Mouse (Mus musculus): ENCODE measurements around the gene Ccdc159. TPM values are rescaled to one million over a fixed set of nuclear protein-coding genes. Genes with fewer than 3 reads are reported as not detected.

The Ccdc159 gene
- polyA plus RNA-seq, 1 experiment from 2014 or later = 8.8 TPM

DNA sequence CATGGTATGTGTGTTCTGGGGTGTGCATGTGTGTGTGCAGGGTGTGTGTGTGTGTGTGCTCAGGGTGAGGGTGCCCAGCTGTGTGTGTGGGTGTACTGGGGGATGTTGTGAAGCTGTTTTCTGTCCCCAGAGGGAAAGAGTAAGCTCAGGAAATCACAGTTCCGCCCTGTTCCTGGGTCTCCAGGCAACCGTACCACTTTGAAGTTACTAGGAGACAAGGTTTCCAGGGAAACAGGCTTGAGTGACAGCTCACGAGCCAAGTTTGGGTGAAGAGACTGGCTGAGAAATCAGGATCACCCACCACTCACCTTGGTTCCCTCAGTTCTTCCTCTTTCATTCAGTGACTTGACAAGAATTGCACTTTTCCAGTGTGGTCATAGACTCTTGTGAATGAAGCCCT lies 26.3 kb downstream of the Ccdc159 start:
- 0 out of 2 replicates have a peak, but pooled peaks cover 3% of the 10 kb centered on the region for H3K9me3 ChIP-seq (replicated peaks)
- no peak for ATAC-seq (ENCODE audit: low FRiP score)
- no peak overlapping the region for H3K27ac ChIP-seq
- H3K36me3 ChIP-seq = no peaks in the 10 kb centered on the region
- no peak overlapping the region for H3K9ac ChIP-seq
- H3K4me2 ChIP-seq (replicated peaks) = no peak overlapping the region
- no peak overlapping the region for H3K4me3 ChIP-seq
- peaks cover 16% of the 10 kb centered on the region for H3K4me1 ChIP-seq
- 0 out of 2 replicates have a peak, but pooled peaks cover 5% of the 10 kb centered on the region for H3K27me3 ChIP-seq
- WGBS = 19% methylated on average over 3 of the region's 3 CpGs

GRCm38 (mm10) chr9:21954635-21955034 lies 27.4 kb downstream of the Ccdc159 start:
- H3K27ac ChIP-seq = no peak overlapping the region
- no peak for ATAC-seq (ENCODE audit: low FRiP score)
- peak overlapping the region; percentile 59; the same call in 1 of the 2 replicates for H3K4me2 ChIP-seq (replicated peaks)
- H3K36me3 ChIP-seq = no peaks in the 10 kb centered on the region
- H3K4me3 ChIP-seq = no peak overlapping the region
- peaks cover 16% of the 10 kb centered on the region for H3K4me1 ChIP-seq
- H3K9ac ChIP-seq = no peak overlapping the region
- peaks cover 13% of the 10 kb centered on the region for H3K27me3 ChIP-seq
- 83% methylated on average over 3 of the region's 3 CpGs for WGBS
- 0 out of 2 replicates have a peak, but pooled peaks cover 3% of the 10 kb centered on the region for H3K9me3 ChIP-seq (replicated peaks)

DNA sequence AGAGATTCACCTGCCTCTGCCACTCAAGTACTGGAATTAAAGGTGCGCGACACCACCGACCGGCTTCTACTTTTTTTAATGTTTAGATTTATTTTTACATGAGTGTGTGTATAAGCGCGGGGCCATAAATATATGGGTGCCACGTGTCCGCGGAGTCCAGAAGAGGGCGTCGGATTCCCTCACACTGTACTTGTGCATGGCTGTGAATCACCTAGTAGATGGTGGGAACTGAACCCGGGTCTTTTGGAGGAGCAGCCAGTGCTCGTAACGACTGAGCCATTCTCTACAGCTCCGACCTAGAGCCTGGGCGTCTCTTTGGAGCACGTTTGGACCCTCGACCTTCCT lies 27.9 kb downstream of the Ccdc159 start:
- Histone ChIP-seq H3K4me2 (replicated peaks) (peak overlapping the region; percentile 59), H3K4me3 (peak overlapping the region; percentile 65), H3K9me3 (replicated peaks) (0 out of 2 replicates have a peak, but pooled peaks cover 3% of the 10 kb centered on the region), H3K27ac (peak overlapping the region; percentile 92), H3K36me3 (no peaks in the 10 kb centered on the region), H3K4me1 (peaks cover 16% of the 10 kb centered on the region), H3K27me3 (peaks cover 17% of the 10 kb centered on the region), H3K9ac (peak overlapping the region; percentile 80)
- 3% methylated on average over 18 of the region's 18 CpGs for WGBS
- peak; percentile 72 for ATAC-seq (ENCODE audit: low FRiP score)

- peaks cover 20% of the 10 kb centered on the region for H3K27me3 ChIP-seq
- H3K4me2 ChIP-seq (replicated peaks) = peak within 1 kb of the TSS; percentile 60
- under 1% methylated on average over 54 of the region's 54 CpGs for WGBS
- peak within 1 kb of the TSS; percentile 80 for H3K9ac ChIP-seq
- no peaks in the 10 kb centered on the region for H3K36me3 ChIP-seq
- H3K27ac ChIP-seq = peak within 1 kb of the TSS; percentile 92
- peaks cover 16% of the 10 kb centered on the region for H3K4me1 ChIP-seq
- 0 out of 2 replicates have a peak, but pooled peaks cover 3% of the 10 kb centered on the region for H3K9me3 ChIP-seq (replicated peaks)
- H3K4me3 ChIP-seq = peak within 1 kb of the TSS; percentile 65
- ATAC-seq (ENCODE audit: low FRiP score) = peak; percentile 98
Measured at GRCm38 (mm10) chr9:21955570-21956281, 28.5 kb downstream of the Ccdc159 start, which contains the start of gene Swsap1. TSS of gene Swsap1 (plus strand) at chr9:21955755.

GRCm38 (mm10) chr9:21958372-21958771 lies 31.1 kb downstream of the Ccdc159 start:
- ATAC-seq (ENCODE audit: low FRiP score) = no peak
- no peaks in the 10 kb centered on the region for H3K9me3 ChIP-seq (replicated peaks)
- no peaks in the 10 kb centered on the region for H3K36me3 ChIP-seq
- no peak overlapping the region for H3K4me2 ChIP-seq (replicated peaks)
- WGBS = 80% methylated on average over 5 of the region's 5 CpGs
- peaks cover 46% of the 10 kb centered on the region for H3K27me3 ChIP-seq
- peaks cover 35% of the 10 kb centered on the region for H3K4me1 ChIP-seq
- H3K27ac ChIP-seq = no peak overlapping the region
- no peak overlapping the region for H3K9ac ChIP-seq
- no peak overlapping the region for H3K4me3 ChIP-seq

DNA sequence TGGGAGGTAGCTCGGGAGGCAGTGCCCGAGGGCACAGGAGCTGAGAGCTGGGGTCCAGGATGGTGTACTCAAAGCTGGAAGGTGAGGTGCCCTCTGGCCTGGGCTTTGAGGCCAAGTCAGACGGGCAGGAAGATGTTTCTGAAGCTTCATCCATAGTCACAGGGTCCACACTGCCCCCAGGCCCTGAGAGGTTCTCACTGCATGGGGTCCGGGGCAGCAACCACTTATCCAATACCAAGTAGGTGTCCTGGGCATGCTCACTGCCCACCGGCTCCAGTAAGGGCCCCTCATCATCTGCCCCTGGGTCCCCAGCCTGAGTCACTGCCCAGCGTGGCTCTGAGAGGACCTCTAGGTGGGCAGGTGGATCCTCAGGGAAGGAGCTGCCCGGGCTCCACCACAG lies 32.0 kb downstream of the Ccdc159 start:
- Histone ChIP-seq H3K27me3 (peaks cover 54% of the 10 kb centered on the region), H3K36me3 (no peaks in the 10 kb centered on the region), H3K9me3 (replicated peaks) (no peaks in the 10 kb centered on the region), H3K27ac (no peak overlapping the region), H3K4me2 (replicated peaks) (no peak overlapping the region), H3K4me1 (peaks cover 33% of the 10 kb centered on the region), H3K4me3 (no peak overlapping the region), H3K9ac (no peak overlapping the region)
- WGBS = 95% methylated on average over 7 of the region's 7 CpGs
- no peak for ATAC-seq (ENCODE audit: low FRiP score)

- Histone ChIP-seq H3K4me3 (no peak overlapping the region), H3K27me3 (peaks cover 55% of the 10 kb centered on the region), H3K27ac (no peak overlapping the region), H3K4me1 (peaks cover 30% of the 10 kb centered on the region), H3K36me3 (no peaks in the 10 kb centered on the region), H3K9ac (no peak overlapping the region), H3K4me2 (replicated peaks) (no peak overlapping the region), H3K9me3 (replicated peaks) (no peaks in the 10 kb centered on the region)
- no peak for ATAC-seq (ENCODE audit: low FRiP score)
- WGBS = 52% methylated on average over 9 of the region's 9 CpGs
Measured at GRCm38 (mm10) chr9:21960135-21960534, 32.9 kb downstream of the Ccdc159 start.

- Histone ChIP-seq H3K27ac (no peak overlapping the region), H3K9ac (no peak overlapping the region), H3K9me3 (replicated peaks) (no peaks in the 10 kb centered on the region), H3K27me3 (peaks cover 55% of the 10 kb centered on the region), H3K4me3 (0 out of 2 replicates have a peak overlapping the region, but pooled peaks have one; percentile 5), H3K4me1 (peaks cover 30% of the 10 kb centered on the region), H3K4me2 (replicated peaks) (0 out of 2 replicates have a peak overlapping the region, but pooled peaks have one; percentile 59), H3K36me3 (no peaks in the 10 kb centered on the region)
- WGBS = 9% methylated on average over 26 of the region's 26 CpGs
- ATAC-seq (ENCODE audit: low FRiP score) = no peak
Measured at GRCm38 (mm10) chr9:21960558-21961208, 33.4 kb downstream of the Ccdc159 start.

- 2% methylated on average over 35 of the region's 35 CpGs for WGBS
- peak overlapping the region; percentile 59 for H3K4me2 ChIP-seq (replicated peaks)
- 0 out of 2 replicates have a peak overlapping the region, but pooled peaks have one; percentile 35 for H3K9ac ChIP-seq
- peak overlapping the region; percentile 37 for H3K4me3 ChIP-seq
- H3K4me1 ChIP-seq = peaks cover 27% of the 10 kb centered on the region
- ATAC-seq (ENCODE audit: low FRiP score) = no peak
- no peak overlapping the region for H3K27ac ChIP-seq
- H3K27me3 ChIP-seq = peaks cover 55% of the 10 kb centered on the region
- no peaks in the 10 kb centered on the region for H3K9me3 ChIP-seq (replicated peaks)
- H3K36me3 ChIP-seq = no peaks in the 10 kb centered on the region
Measured at GRCm38 (mm10) chr9:21961366-21961980, 34.2 kb downstream of the Ccdc159 start.

DNA sequence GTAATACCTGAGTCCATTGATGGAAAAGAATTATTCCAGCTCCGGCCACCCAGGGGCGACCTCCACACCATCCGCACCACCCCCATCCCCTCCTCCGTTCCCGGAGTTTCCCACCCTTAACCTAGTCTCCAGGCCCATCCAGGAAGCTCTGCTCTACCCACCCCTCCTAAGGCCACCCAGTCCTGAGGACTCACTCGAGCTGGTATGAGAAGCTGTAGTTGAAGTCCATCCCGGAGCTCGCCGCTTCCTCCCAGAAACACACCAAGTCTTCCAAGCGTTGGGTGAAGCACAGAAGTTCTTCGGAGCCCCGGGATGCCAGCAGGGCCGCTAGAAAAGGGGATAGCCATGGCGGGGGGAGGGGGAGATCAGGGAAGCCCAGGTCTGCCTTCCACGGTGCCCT lies 34.7 kb downstream of the Ccdc159 start:
- no peaks in the 10 kb centered on the region for H3K36me3 ChIP-seq
- no peak for ATAC-seq (ENCODE audit: low FRiP score)
- WGBS = 0% methylated on average over 15 of the region's 15 CpGs
- H3K9me3 ChIP-seq (replicated peaks) = no peaks in the 10 kb centered on the region
- H3K4me2 ChIP-seq (replicated peaks) = peak overlapping the region; percentile 59
- H3K4me3 ChIP-seq = peak overlapping the region; percentile 37
- H3K27me3 ChIP-seq = peaks cover 55% of the 10 kb centered on the region
- H3K4me1 ChIP-seq = peaks cover 24% of the 10 kb centered on the region
- H3K27ac ChIP-seq = no peak overlapping the region
- peak overlapping the region; percentile 39; the same call in 1 of the 2 replicates for H3K9ac ChIP-seq

GRCm38 (mm10) chr9:21962416-21963059 lies 35.3 kb downstream of the Ccdc159 start:
- ATAC-seq (ENCODE audit: low FRiP score) = peak; percentile 70
- H3K27me3 ChIP-seq = peaks cover 55% of the 10 kb centered on the region
- H3K4me3 ChIP-seq = peak overlapping the region; percentile 37
- WGBS = 4% methylated on average over 34 of the region's 34 CpGs
- no peaks in the 10 kb centered on the region for H3K36me3 ChIP-seq
- H3K9me3 ChIP-seq (replicated peaks) = no peaks in the 10 kb centered on the region
- no peak overlapping the region for H3K27ac ChIP-seq
- H3K4me1 ChIP-seq = peaks cover 24% of the 10 kb centered on the region
- peak overlapping the region; percentile 39 for H3K9ac ChIP-seq
- peak overlapping the region; percentile 59 for H3K4me2 ChIP-seq (replicated peaks)

DNA sequence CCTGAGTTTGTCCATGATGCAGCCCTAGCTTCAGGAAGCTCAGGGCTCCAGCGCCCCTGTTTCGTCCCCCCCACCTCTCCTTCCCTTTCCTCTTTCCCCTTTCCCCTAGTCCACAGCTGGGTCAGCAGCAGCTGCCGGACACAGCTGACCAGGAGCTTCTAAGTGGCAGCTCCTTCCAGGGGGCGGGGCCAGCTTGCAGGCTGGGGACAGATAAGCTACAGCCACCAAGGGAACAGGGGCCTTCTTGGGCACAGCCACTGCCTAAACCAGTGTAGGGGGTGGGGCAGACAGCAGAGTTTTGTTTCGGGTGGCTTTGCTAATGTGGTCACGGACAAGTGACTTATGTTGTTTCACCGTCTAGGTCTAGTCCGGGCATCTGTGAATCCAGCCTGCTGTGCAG lies 36.1 kb downstream of the Ccdc159 start, which contains the start of gene Epor:
Epor (minus strand) TSS at position 90 of the 400 bp plus-strand sequence.
- Histone ChIP-seq H3K4me1 (peaks cover 24% of the 10 kb centered on the region), H3K27ac (no peak within 1 kb of the TSS), H3K36me3 (no peaks in the 10 kb centered on the region), H3K9ac (peak within 1 kb of the TSS; percentile 39), H3K4me3 (peak within 1 kb of the TSS; percentile 37), H3K9me3 (replicated peaks) (no peaks in the 10 kb centered on the region), H3K27me3 (peaks cover 57% of the 10 kb centered on the region), H3K4me2 (replicated peaks) (peak within 1 kb of the TSS; percentile 59)
- 26% methylated on average over 8 of the region's 8 CpGs for WGBS
- 0 out of 2 replicates have a peak, but pooled peaks have one; percentile 18 for ATAC-seq (ENCODE audit: low FRiP score)

All from hindbrain, embryonic 12.5 days (tissue).